Mouse (Mus musculus): ENCODE results near the gene Ubxn2a. TPM values are rescaled to one million over a fixed set of nuclear protein-coding genes. Genes with fewer than 3 reads are reported as not detected.
A peak's percentile ranks its signal among the peaks of the same experiment; 100 is the strongest.

Gene Ubxn2a
- total and polyA plus RNA-seq, 3 experiments: 22.6 to 75.5 (median 58.3) TPM

DNA sequence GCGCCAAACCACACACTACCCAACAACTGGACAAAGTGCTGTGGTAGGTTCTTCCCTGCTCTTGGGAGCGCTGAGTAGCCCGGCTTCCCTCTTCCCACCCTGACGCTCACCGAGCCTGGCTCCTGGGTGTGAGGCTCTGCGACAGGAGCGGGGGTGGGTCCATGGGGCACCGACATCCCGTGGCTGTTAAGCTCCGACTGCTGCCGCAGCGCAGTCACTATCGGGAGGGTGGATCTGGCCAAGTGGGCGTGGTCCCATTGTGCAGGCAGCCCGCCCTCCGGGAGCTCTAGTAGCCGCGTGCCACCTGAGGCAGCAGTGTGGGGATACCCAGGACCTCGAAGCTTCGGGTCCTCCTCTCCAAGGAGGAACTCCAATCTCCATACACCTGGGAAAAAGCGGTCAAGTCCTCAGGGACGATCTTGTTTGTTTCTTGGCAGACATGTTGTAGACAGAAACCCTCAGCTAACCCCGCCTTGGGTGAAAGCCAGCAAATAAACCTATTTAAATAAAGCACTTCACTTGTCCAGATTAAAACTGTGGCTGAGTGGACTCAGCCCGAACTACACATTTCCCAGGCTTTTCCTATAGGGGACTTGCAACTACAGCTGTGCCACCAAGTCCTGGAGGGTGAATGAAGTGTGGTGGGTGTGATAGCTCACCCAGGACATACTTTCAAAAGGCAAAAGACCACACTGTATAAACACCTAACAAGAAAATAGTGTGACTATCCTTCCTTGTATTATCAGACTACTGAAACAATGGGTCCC lies 33.2 kb downstream of the Ubxn2a start, which contains the start of gene Mfsd2b:
TSS of gene Mfsd2b (minus strand) at position 199 of the 767 bp plus-strand sequence.
- Histone ChIP-seq H3K4me1 (ENCODE audit: insufficient read depth, low read depth, low read length) (peaks cover 77% of the 10 kb centered on the region), H3K36me3 (replicated peaks) (peaks cover 51% of the 10 kb centered on the region), H3K4me3 (ENCODE audit: low read depth, low read length) (peak within 1 kb of the TSS; percentile 79), H3K27me3 (ENCODE audit: insufficient read depth, low read length) (no peaks in the 10 kb centered on the region), H3K9me3 (replicated peaks) (no peaks in the 10 kb centered on the region)
- peak; percentile 61 for DNase-seq (ENCODE audit: low spot score)
- peak; percentile 71 for ATAC-seq (ENCODE audit: extremely low read depth, insufficient number of reproducible peaks, low FRiP score, poor library complexity, severe bottlenecking)
- TF ChIP-seq GATA1 (IDR thresholded peaks at IDR 0.05; ENCODE audit: borderline replicate concordance, low read length) (no peak), CTCF (IDR thresholded peaks at IDR 0.05; ENCODE audit: low read depth, low read length) (no peak), GATA2 (IDR thresholded peaks at IDR 0.05; ENCODE audit: borderline replicate concordance, low read depth, low read length) (no peak), TAL1 (conservative IDR thresholded peaks at IDR 0.05; ENCODE audit: low read depth, low read length) (no peak), POLR2AphosphoS5 (IDR thresholded peaks at IDR 0.05; ENCODE audit: insufficient replicate concordance, low read depth, low read length) (no peak)

DNA sequence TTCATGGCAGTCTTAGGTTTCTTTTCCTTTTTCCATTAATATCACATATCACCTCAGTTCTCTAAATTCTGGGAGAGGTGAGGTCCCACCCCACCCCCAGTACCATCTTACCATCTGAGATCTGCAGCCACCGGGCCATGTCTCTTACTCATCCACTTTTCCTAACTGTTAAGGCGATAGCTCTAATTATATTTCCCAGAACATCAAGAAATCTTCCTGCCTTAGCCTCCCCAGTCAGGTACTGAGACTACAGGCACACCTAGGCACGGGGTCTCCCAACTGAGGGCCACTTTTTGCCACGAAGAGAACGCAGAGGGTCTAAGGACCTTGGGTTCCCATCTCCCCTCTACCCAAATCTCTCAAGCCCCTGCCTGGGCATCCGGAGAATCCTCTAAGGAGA lies 34.0 kb downstream of the Ubxn2a start:
- Histone ChIP-seq H3K36me3 (replicated peaks) (peaks cover 52% of the 10 kb centered on the region), H3K9me3 (replicated peaks) (no peaks in the 10 kb centered on the region), H3K4me1 (ENCODE audit: insufficient read depth, low read depth, low read length) (peaks cover 85% of the 10 kb centered on the region), H3K27me3 (ENCODE audit: insufficient read depth, low read length) (no peaks in the 10 kb centered on the region), H3K4me3 (ENCODE audit: low read depth, low read length) (peak overlapping the region; percentile 79)
- ATAC-seq (ENCODE audit: extremely low read depth, insufficient number of reproducible peaks, low FRiP score, poor library complexity, severe bottlenecking): no peak
- no peak for TF ChIP-seq TAL1 (conservative IDR thresholded peaks at IDR 0.05; ENCODE audit: low read depth, low read length)
- no peak for TF ChIP-seq GATA1 (IDR thresholded peaks at IDR 0.05; ENCODE audit: borderline replicate concordance, low read length)
- no peak for TF ChIP-seq CTCF (IDR thresholded peaks at IDR 0.05; ENCODE audit: low read depth, low read length)
- no peak for TF ChIP-seq POLR2AphosphoS5 (IDR thresholded peaks at IDR 0.05; ENCODE audit: insufficient replicate concordance, low read depth, low read length)
- no peak for TF ChIP-seq GATA2 (IDR thresholded peaks at IDR 0.05; ENCODE audit: borderline replicate concordance, low read depth, low read length)
- DNase-seq (ENCODE audit: low spot score): no peak

DNA sequence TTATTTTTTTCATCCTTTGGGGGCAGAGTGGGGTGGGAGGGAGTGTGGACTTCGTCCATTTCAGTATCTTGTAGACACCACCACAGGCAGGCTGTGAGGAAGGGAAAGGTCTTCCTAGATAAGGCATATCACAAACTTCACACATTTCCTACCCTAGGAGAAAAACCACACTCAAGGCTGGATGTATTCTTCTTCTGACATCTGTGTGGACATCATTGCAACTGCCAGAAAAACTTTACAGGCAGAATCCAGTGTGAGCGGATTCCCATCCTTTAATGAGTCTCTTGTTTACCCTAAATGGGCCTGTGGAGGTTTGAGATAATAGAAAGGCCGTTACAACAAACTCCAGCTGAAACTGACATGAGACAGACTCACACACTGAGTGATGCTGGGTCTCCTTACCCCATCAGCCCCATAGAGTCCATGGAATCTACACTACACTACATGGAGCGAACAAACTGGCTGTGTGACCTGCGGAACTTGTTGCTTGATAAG lies 34.5 kb downstream of the Ubxn2a start:
- ATAC-seq (ENCODE audit: extremely low read depth, insufficient number of reproducible peaks, low FRiP score, poor library complexity, severe bottlenecking): peak; percentile 73

DNA sequence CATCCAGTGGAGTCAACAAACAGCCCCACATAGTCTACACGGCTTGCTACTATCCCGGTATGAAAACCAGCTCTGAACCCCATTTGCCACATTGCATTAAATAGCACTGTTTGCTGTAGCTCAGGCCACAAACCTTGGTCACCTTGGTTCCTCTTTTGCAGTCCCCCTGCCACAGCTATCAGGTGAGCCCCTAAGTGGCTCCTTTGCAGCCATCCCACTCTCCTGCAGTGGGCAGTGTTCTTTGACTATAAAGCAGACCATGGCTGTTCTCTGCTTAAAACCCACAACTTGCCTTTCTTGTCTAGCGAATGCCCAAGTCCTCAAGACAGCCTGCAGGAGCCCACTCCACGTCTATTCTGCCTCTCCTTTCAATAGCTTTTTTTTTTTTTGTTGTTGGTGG lies 35.2 kb downstream of the Ubxn2a start:
- TF ChIP-seq TAL1 (conservative IDR thresholded peaks at IDR 0.05; ENCODE audit: low read depth, low read length) (no peak), GATA2 (IDR thresholded peaks at IDR 0.05; ENCODE audit: borderline replicate concordance, low read depth, low read length) (no peak), CTCF (IDR thresholded peaks at IDR 0.05; ENCODE audit: low read depth, low read length) (peak; percentile 15; the same call in 1 of the 2 replicates), GATA1 (IDR thresholded peaks at IDR 0.05; ENCODE audit: borderline replicate concordance, low read length) (no peak), POLR2AphosphoS5 (IDR thresholded peaks at IDR 0.05; ENCODE audit: insufficient replicate concordance, low read depth, low read length) (no peak)
- DNase-seq (ENCODE audit: low spot score) (peak; percentile 34), ATAC-seq (ENCODE audit: extremely low read depth, insufficient number of reproducible peaks, low FRiP score, poor library complexity, severe bottlenecking) (no peak)
- peak overlapping the region; percentile 79 for H3K4me3 ChIP-seq (ENCODE audit: low read depth, low read length)
- peaks cover 59% of the 10 kb centered on the region for H3K36me3 ChIP-seq (replicated peaks)
- H3K9me3 ChIP-seq (replicated peaks): no peaks in the 10 kb centered on the region
- H3K4me1 ChIP-seq (ENCODE audit: insufficient read depth, low read depth, low read length): peaks cover 91% of the 10 kb centered on the region
- no peaks in the 10 kb centered on the region for H3K27me3 ChIP-seq (ENCODE audit: insufficient read depth, low read length)

More for the DNA sequence above, 34.5 kb downstream of the Ubxn2a start:
- peaks cover 84% of the 10 kb centered on the region for H3K4me1 ChIP-seq (ENCODE audit: insufficient read depth, low read depth, low read length)
- H3K36me3 ChIP-seq (replicated peaks): peaks cover 52% of the 10 kb centered on the region
- DNase-seq (ENCODE audit: low spot score): peak; percentile 56
- TF ChIP-seq POLR2AphosphoS5 (IDR thresholded peaks at IDR 0.05; ENCODE audit: insufficient replicate concordance, low read depth, low read length) (no peak), GATA2 (IDR thresholded peaks at IDR 0.05; ENCODE audit: borderline replicate concordance, low read depth, low read length) (no peak), CTCF (IDR thresholded peaks at IDR 0.05; ENCODE audit: low read depth, low read length) (no peak), TAL1 (conservative IDR thresholded peaks at IDR 0.05; ENCODE audit: low read depth, low read length) (peak; percentile 92), GATA1 (IDR thresholded peaks at IDR 0.05; ENCODE audit: borderline replicate concordance, low read length) (no peak)
- peak overlapping the region; percentile 79 for H3K4me3 ChIP-seq (ENCODE audit: low read depth, low read length)
- H3K27me3 ChIP-seq (ENCODE audit: insufficient read depth, low read length): no peaks in the 10 kb centered on the region
- no peaks in the 10 kb centered on the region for H3K9me3 ChIP-seq (replicated peaks)

DNA sequence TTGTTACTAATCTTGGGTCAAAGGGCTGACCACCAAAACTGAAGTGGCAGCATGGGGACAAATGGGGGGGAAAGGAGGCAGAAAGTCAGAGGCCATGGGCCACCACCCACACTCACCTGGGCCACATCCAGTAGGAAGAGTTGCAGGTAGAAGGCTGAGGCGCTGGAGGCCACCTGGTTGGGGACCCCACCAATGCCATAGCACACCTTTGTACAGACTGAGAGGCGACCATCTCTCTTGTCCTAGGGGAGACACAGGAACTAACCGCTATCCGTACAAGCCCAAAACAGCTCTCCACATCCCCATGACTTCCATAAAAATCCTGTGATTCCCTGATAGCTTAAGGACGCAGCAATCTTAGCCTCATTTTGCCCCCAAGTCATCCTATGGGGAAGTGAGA lies 36.2 kb downstream of the Ubxn2a start:
- Histone ChIP-seq H3K36me3 (replicated peaks) (peaks cover 69% of the 10 kb centered on the region), H3K4me3 (ENCODE audit: low read depth, low read length) (peak overlapping the region; percentile 58; the same call in 1 of the 2 replicates), H3K27me3 (ENCODE audit: insufficient read depth, low read length) (no peaks in the 10 kb centered on the region), H3K4me1 (ENCODE audit: insufficient read depth, low read depth, low read length) (peaks cover 96% of the 10 kb centered on the region), H3K9me3 (replicated peaks) (no peaks in the 10 kb centered on the region)
- no peak for TF ChIP-seq GATA2 (IDR thresholded peaks at IDR 0.05; ENCODE audit: borderline replicate concordance, low read depth, low read length)
- no peak for TF ChIP-seq CTCF (IDR thresholded peaks at IDR 0.05; ENCODE audit: low read depth, low read length)
- no peak for TF ChIP-seq TAL1 (conservative IDR thresholded peaks at IDR 0.05; ENCODE audit: low read depth, low read length)
- no peak for TF ChIP-seq POLR2AphosphoS5 (IDR thresholded peaks at IDR 0.05; ENCODE audit: insufficient replicate concordance, low read depth, low read length)
- no peak for TF ChIP-seq GATA1 (IDR thresholded peaks at IDR 0.05; ENCODE audit: borderline replicate concordance, low read length)
- ATAC-seq (ENCODE audit: extremely low read depth, insufficient number of reproducible peaks, low FRiP score, poor library complexity, severe bottlenecking) (no peak), DNase-seq (ENCODE audit: low spot score) (no peak)

DNA sequence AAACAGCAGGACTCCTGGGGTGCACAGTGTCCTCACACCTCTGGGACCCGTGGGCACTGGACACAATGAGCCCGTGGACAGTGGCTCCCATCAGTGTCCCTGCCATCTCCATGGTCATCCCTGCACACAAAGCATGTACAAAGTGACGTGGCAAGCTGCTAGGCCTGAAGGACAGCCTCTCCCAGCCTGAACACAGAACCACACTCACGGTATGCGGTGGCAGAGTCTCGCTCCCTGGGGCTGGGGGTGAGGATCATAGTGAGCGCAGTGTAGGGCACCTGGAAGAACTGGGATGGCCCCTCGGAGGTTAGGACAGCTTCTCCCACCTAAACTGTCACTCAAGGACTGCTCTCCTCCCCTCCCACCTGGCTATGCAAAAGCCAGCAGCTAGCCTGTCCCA lies 38.6 kb downstream of the Ubxn2a start:
- Histone ChIP-seq H3K36me3 (replicated peaks) (peaks cover 85% of the 10 kb centered on the region), H3K27me3 (ENCODE audit: insufficient read depth, low read length) (no peaks in the 10 kb centered on the region), H3K4me1 (ENCODE audit: insufficient read depth, low read depth, low read length) (peaks cover 96% of the 10 kb centered on the region), H3K9me3 (replicated peaks) (no peaks in the 10 kb centered on the region), H3K4me3 (ENCODE audit: low read depth, low read length) (peak overlapping the region; percentile 22; the same call in 1 of the 2 replicates)
- DNase-seq (ENCODE audit: low spot score): no peak
- ATAC-seq (ENCODE audit: extremely low read depth, insufficient number of reproducible peaks, low FRiP score, poor library complexity, severe bottlenecking): no peak
- TF ChIP-seq GATA1 (IDR thresholded peaks at IDR 0.05; ENCODE audit: borderline replicate concordance, low read length): no peak
- no peak for TF ChIP-seq GATA2 (IDR thresholded peaks at IDR 0.05; ENCODE audit: borderline replicate concordance, low read depth, low read length)
- no peak for TF ChIP-seq POLR2AphosphoS5 (IDR thresholded peaks at IDR 0.05; ENCODE audit: insufficient replicate concordance, low read depth, low read length)

Data from G1E (cell line).